Mouse (Mus musculus): Measurements from ENCODE around the gene Naif1.
"Not testable (repeated sequence)": the region's sequence is repeated elsewhere in the genome, so short reads cannot be mapped to it uniquely, and the experiment has no call there.

The Naif1 gene

DNA sequence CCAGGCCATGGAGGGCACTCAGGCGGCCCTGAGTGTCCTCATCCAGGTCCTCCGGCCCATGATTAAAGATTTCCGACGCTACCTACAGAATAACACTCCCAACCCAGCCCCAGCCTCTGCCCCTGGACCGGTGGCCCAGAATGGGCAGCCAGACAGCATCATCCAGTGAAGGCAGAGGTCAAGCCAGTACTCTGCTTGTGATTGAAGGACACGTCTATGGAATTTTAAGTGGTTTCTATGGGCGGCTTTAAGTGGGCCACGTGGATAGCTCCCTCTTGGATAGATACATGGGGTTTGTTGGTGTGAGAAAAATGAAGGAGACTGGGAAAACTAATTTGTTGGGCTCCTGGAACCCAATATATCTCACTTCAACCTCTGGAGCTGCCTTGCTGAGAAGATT is 4.8 kb downstream of the Naif1 start:
- in situ Hi-C loops (cut with MboI, MseI), result no loop called here

DNA sequence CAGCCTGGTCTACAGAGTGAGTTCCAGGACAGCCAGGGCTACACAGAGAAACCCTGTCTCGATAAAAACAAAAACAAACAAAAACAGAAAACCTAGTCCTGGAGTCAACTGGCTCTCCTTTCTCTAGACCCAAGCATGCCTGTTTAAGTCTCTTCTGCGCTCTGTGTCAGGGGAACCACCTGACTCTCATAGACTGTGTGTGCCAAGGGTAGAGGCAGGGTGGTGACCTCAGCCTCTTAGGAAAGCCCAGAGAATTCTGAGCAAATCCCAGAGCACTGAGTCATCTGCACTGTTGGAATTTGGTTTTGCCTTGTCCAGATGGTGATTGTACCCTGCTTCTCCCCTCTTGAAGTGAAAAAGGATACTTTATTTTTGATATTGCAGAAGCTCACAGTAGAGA is 8.0 kb downstream of the Naif1 start:
- in situ Hi-C loops (cut with MboI, MseI), result no loop called here

DNA sequence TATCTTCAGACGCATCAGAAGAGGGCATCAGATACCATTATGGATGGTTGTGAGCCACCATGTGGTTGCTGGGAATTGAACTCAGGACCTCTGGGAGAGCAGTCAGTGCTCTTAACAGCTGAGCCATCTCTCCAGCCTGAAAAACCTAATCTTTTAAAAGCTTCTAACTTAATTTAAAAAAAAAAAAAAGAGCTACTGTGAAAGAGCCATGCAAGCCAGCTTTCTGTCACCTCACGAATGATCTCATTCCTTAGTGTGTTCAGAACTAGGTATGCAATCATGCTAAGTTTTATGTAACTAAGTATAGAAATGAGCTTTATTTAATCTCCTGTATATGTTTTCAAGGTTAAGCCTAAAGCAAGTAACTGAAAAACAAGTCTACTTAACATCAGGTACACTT is 9.4 kb downstream of the Naif1 start:
- in situ Hi-C loops (cut with MboI, MseI), result no loop called here

DNA sequence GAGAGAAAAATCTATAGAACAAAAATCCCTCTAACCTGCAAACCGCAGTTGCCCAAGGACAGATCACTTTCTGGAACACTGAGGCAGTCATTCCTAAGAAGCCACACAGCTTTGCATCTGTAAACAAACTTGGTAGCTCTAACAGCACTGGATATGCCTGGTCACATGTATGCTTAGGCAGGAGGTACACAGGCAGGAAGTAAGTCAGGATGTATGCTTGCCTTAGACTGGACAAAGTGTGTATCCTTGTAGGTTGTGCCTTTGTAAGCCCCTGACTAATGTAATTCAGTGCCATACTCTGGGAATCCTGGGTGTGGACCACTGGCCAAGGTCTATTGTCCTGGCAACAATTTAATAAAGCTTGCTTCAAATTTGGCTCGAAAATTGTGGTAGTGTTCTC is 13.5 kb downstream of the Naif1 start:
- in situ Hi-C loops (cut with MboI, MseI), result no loop called here

DNA sequence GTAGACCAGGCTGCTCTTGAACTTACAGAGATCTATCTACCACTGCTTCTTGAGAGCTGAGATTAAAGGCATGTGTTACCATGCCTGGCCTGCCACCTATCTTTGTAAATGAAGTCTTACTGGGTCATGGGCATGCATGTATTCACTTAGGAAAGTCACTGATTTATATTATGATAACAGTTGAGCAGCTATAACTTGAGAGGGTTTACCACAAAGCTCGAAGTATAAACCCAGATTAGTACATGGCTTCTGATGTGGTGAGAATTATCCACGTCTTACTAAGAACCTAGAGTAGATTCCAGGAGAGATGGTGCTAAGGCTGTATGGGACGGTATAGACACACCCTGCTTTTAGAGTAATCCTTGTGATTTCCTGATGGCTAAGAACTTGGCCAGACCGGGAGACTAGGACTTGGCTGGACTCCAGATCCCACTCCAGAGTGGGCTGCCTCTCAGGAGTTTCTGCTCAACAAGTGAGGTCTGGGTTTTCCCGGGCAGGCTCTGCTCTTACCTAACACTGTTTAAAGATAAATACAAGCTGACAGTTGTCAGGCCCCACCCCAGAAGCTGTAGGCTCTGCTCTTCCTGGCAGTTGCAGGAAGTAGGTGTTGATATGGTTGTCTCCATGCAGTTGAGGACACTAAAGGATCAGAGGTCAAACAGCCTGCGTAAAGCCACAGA is 14.1 kb downstream of the Naif1 start:
- in situ Hi-C loops (cut with MboI, MseI), result no loop called here

DNA sequence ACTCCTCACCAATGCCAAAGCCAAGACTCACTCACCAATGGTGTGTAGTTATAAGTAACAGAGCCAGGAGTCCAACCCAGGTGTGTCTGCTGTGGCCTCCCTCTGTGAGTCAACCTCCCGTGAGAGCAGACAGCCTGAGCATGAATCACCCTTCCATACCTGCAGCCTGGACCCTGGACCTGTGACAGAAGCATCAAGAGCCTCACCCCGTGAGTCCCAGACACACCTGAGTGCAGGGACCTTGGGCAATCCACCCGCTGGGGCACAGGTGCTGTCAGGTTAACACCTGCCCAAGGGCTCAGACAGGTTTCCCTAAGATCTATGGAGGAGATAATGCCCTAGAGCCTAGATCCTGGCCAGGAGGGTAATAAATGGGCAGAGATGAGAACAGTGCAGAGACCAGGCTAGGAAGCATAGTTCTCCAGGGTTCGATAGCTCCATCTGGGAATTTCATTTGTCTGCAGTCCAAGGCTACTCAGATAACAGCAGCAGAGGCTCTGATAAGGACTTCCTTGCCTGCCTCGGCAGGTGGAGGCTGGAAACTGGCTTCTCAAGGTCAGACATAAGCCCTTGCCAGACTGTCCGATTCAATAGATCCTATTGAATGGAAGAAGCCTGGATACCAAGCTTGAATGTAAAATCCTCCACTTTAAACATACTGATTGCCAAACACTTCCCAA is 20.9 kb downstream of the Naif1 start:
- in situ Hi-C loops (cut with MboI, MseI), result no loop called here

DNA sequence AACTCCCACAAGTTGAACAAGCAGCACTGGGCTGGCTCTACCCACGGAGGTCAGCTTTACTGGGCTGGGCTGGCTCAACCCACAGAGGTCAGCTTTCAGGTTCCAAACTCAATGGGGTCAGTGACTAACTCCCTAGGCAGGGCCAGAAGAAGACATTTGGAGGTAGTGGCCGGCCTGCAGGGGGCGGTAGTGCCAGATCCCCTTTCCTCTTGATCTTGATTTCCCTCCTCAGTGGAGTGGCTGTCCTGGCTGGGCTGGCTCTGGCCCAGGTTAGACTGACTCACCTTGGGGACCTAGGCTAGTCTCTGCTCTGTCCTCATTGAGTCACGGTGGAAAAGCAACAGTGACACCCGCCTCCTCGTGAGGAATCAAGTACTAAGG is 21.4 kb downstream of the Naif1 start:
- in situ Hi-C loops (cut with MboI, MseI), result no loop called here

DNA sequence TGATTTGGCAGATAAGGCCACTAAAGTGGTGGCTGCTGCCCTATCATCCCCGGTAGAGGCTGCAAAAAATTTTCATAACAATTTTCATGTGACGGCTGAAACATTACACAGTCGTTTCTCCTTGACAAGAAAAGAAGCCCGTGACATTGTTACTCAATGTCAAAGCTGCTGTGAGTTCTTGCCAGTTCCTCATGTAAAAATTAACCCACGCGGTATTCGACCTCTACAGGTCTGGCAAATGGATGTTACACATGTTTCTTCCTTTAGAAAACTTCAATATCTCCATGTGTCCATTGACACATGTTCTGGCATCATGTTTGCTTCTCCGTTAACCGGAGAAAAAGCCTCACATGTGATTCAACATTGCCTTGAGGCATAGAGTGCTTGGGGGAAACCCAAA is 25.1 kb downstream of the Naif1 start:
- in situ Hi-C loops (cut with MboI, MseI), result not testable (repeated sequence)

DNA sequence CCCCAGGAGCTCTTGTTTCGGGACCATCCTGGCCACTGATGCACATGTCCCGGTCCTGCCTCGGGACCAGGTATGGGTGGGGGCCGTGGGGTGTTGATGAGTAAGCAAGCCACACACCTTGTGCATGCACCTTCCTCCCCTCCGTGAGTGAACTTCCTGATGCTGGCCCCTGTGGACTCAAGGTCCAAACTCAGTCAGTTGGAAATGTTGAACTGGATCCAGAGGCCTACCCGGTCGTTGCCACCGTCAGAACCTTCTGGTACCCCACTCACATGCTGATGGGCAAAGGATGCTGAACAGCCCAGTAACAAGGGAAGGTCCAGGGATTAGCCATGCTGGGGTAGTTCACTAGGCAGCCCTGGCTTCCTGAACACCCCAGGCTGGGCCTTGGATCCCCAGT is 32.1 kb downstream of the Naif1 start:
- in situ Hi-C loops (cut with MboI, MseI), result no loop called here

DNA sequence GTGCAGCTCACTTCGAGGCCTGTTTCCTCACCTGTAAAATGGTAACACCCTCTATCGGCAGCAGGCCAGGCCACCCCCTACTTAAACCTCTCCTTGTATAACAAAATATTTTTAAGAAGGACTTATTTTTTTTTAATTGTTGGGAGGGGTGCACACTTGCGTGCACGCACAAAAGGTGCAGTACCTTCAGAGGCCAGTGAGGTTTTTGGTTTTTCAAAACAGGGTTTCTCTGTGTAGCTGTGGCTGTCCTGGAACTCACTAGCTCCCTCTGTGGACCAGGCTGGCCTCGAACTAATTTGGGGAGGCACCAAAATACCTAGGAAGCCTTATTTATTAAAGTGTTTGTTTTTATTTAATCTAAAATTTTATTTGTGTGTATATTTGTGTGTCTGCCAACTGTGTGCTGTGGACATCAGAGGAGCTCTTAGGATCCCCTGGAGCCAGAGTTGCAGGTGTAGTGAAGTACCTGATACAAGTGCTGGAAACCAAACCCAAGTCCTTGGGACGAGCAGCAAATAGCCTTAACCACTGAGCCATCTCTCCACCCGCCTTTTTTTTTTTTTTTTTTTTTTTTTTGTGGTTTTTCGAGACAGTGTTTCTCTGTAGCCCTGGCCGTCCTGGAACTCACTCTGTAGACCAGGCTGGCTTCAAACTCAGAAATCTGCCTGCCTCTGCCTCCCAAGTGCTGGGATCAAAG is 33.1 kb downstream of the Naif1 start:
- in situ Hi-C loops (cut with MboI, MseI), result no loop called here

DNA sequence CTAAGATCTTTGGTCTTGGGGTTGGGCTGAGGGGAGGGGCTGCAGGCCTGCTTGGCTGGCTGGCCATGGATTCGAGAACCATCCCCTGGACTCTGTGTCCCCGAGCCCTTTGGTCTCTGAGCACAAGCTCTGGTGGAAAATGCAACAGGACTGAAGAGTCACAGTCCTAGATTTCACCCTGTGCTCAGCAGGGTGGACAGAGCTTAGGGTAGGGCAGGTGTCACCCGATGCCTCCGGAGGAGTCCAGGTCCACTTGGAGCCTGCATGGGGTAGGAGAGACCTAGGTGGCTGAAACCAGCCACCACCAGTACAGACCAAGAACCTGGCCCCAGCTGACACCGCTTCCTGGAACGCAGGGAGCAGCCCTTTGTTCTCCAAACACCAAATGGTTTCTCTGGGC is 34.7 kb downstream of the Naif1 start:
- in situ Hi-C loops (cut with MboI, MseI), result loop anchor here (5.0 kb wide), 2 partner anchors 78 to 82 kb away; no protein-coding TSS in a partner anchor

DNA sequence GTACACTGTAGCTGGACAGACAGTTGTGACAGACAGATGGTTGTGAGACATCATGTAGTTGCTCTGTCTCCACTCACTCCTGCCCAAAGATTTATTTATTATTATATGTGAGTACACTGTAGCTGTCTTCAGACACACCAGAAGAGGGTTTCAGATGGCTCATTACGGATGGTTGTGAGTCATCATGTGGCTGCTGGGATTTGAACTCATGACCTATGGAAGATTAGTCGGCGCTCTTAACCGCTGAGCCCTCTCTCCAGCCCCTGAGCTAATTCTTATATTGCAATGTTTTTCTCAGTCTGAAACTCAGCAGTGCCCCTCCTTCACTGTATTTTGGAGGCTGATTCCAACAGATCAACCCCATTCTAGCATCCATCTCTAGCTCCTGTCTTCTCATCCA is 35.5 kb downstream of the Naif1 start:
- in situ Hi-C loops (cut with MboI, MseI), result loop anchor here (5.0 kb wide), 2 partner anchors 78 to 82 kb away; no protein-coding TSS in a partner anchor

DNA sequence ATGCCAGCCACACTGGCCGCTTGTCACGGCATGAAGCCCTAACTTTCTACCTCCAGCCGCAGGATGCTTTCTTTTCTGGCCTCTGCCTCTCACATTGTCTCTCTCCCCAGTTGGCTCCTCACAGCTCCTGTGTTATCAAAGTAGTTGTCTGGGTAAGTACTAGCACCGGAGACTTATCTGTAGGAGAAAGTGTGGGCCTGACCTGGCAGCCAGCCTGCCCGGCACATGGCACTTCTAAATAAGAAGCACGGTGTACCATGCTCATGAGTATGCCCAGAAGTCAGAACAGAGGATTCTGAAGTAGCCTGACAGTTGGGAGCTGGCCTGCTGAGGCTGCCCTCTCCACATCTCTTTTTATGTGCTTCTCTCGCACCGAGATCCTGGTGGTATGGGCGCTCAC is 35.9 kb downstream of the Naif1 start:
- in situ Hi-C loops (cut with MboI, MseI), result loop anchor here (5.0 kb wide), 2 partner anchors 79 to 81 kb away; no protein-coding TSS in a partner anchor

DNA sequence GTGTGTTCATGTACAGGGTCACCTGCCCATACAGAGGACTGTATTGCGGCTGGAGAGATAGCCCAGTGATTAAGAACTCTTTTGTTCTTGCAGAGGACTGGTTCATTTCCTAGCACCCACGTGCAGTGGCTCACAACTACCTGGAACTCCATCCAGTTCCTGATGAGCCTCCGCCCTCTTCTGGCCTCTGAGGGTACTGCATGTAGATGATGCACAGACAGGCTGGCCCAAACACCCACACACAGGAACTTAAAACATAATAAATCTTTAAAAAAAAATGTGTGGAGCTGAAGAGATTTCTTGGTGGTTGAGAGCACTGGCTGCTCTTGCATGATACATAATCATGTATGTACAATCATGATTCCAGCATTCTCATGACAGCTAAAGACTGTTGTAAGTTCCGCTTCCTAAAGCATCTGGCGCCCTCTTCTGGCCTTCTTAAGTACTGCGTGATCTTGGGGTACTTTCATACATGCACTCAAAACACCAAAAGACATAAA is 36.9 kb downstream of the Naif1 start:
- in situ Hi-C loops (cut with MboI, MseI), result loop anchor here (5.0 kb wide), 2 partner anchors 80 kb away; no protein-coding TSS in a partner anchor

DNA sequence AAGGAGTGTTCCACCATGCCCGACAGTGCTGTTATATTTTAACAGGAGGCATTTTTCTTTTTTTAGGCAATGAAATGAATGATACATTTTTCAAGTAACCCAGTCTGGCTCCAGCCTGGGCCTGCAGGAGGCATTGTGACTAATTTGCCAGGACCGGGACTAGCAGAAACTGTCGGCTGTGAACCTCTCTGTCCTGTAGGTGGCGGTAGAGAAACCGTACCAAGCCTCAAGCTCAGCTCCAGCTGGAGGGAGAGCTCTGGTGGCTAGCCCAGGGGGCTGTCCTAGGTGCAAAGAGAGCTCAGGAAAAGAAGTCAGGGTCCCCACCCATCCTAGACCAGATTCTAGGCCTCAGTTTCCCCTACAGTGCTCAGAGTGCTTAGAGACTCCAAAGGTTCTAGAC is 38.4 kb downstream of the Naif1 start:
- in situ Hi-C loops (cut with MboI, MseI), result loop anchor here (5.0 kb wide), 2 partner anchors 79 to 81 kb away; no protein-coding TSS in a partner anchor

DNA sequence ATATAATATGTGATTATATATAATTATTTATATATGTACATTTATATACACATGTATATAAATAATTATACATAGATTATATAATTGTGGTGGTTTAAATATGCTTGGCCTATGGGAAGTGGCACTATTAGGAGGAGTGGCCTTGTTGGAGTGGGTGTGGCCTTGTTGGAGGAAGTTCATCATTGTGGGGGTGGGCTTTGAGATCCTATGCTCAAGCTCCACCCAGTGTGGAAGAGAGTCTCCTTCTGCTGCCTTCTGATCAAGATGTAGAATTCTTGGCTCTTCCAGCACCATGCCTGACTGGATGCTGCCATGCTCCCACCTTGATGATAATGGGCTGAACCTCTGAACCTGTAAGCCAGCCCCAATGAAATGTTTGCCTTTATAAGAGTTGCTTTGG is 40.5 kb downstream of the Naif1 start:
- in situ Hi-C loops (cut with MboI, MseI), result loop anchor here (5.0 kb wide), 1 partner anchor 42 kb away; no protein-coding TSS in a partner anchor

DNA sequence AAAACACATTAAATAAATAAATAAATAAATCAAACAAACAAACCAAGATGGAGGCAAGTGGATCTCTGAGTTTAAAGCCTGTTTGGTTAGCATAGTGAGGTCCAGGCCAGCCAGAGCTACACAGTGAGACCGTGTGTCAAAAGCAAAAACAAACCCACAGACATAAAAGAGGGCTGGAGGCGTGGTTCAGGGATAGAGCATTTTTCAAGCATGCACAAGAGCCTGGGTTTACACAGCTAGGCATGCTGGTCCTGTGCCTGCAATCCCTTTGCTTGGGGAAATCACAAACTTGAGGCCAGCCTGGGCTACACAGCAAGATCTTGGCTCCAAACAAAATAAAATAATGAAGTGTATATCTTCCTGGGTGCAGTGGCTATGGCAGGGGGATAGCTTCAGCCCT is 42.4 kb downstream of the Naif1 start:
- in situ Hi-C loops (cut with MboI, MseI), result loop anchor here (5.0 kb wide), 1 partner anchor 40 kb away; no protein-coding TSS in a partner anchor

DNA sequence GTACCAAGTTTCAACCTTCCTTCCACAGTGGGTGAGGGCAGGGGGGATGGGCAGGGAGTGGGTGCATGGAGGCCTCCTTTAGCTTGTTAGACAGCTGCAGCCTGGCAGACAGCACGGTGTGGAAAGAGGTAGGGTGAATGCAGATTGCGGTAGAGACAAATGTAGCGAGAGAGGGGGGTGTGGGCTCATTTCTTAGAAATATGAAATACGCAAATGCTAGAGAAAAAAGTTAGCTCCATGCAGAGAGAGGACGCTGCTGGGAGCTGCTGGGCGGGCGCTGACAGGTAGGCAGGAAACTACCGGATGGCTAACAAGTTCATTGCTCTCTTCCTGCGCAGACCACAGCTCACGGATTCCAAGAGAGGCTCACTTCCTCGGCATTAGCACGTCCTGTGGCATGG is 43.0 kb downstream of the Naif1 start:
- in situ Hi-C loops (cut with MboI, MseI), result loop anchor here (5.0 kb wide), 1 partner anchor 39 kb away; no protein-coding TSS in a partner anchor

DNA sequence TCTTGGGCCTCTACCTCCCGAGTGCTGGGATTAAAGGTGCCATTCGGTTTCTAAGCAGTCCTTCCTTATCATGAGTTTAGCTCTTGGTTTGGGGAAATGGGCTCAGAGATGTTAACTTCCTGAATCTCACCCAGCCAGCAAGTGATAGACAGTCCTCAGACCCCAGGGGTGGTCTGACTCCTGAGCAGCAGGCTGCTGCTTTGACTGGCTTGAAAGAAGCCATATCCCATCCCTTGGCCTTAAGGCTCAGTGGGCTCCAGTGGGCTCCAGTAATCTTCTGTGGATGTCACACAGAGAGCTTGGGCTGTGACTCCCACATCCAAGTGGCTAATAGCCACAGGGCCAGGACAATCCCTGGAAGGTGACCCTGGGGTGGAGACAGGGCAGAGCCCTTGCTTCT is 44.3 kb downstream of the Naif1 start:
- in situ Hi-C loops (cut with MboI, MseI), result loop anchor here (5.0 kb wide), 1 partner anchor 38 kb away; no protein-coding TSS in a partner anchor

DNA sequence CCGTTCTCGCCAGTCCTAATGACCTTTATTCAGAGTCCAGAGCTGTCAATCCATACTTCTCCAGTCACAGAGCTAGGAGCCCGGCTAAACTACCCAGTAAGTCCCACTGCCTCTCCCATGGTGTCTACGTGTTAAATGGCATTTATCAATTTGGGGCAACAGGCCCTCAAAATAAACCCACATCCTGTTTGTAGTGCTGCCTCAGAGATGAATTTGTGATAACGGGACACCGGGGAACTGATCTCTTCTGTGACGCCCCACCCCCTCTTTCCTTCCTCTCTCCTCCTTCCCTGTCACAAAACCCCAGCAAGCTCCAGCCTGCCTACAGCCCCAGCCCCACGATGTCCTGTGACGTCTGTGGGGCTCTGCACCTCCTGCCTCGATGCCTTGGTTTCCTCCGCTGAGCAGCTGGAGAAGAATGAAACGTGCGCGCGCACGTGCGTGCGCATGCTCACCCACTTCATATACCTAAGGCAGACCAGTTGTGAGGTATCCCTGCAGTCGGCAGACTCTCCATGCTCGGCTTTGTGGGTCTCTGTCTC is 45.0 kb downstream of the Naif1 start:
- in situ Hi-C loops (cut with MboI, MseI), result no loop called here

DNA sequence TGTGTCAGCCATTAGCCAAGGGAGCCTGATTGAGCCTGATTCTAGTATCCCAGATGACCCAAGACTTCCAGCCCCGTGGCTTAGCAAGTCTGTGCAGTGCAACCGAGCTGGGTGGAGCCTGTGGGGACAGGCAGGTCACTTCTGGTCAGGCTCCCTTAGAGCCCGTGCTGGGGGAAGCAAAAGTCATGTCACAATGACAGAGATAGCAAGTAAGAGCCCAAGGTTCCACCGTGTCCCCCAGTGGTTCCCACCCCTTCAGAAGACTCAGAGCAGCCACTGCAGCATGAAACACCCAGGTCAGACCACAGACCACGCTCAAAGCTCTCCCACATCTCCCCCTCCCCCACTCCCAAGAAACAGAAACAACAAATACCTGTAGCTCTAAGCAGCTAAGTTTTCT is 45.9 kb downstream of the Naif1 start:
- in situ Hi-C loops (cut with MboI, MseI), result no loop called here

DNA sequence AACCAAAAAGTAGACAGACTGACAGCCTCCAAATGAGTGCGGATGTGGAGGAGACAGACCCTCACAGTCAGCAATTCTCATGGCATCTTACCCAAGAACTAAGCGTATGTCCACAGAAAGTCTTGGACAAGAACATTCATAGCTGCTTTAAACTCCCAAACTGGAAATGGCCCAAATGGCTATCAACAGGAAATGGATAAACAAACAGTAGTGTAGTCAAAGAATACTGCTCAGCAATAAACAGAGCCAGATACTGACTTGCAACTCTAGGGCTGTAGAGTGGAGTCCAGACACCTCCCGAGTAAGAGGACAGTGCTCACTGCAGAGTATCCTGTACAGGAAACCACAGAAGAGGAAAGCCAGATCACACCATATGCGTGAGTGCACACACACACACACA is 49.1 kb downstream of the Naif1 start:
- in situ Hi-C loops (cut with MboI, MseI), result no loop called here
